Mouse (Mus musculus): ENCODE results near the gene Olfr1336. TPM values are rescaled to one million over a fixed set of nuclear protein-coding genes. Genes with fewer than 3 reads are reported as not detected.
"Not testable (repeated sequence)": the region's sequence is repeated elsewhere in the genome, so short reads cannot be mapped to it uniquely, and the experiment has no call there.

Olfr1336 gene
- polyA plus RNA-seq (2016; fragmentation: Nextera tagmentation; extraction: Ambion mirVana) = not detected in 2 replicates

DNA sequence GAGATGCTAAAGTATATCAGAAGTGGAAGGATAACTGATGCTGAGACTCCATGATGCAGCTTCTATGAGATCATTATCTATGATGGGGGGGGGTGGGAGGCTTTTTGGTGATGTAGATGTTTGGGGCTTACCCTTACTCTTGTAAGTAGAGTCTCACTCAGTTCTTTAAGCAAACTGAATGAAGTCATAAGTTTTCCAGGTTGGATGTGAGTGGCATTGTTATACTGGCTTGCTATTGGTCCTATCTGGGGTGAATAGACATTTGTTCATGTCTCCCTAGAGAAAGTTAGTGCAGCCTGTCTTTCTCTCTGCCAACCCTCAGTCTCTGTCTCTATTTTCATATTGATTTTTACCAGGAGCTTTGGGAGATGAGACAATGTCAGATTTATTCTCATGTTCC lies at the start of gene Olfr1336:
Gene Olfr1336 (plus strand): TSS at position 301 of the 400 bp plus-strand sequence.
- no peak for DNase-seq (ENCODE audit: low spot score)
- no peak within 1 kb of the TSS for H3K27ac ChIP-seq
- H3K4me3 ChIP-seq = no peak within 1 kb of the TSS
- H3K9me3 ChIP-seq = peaks cover 15% of the 10 kb centered on the region; the same call in 1 of the 2 replicates
- H3K27me3 ChIP-seq (ENCODE audit: insufficient read depth, poor library complexity, severe bottlenecking) = no peaks in the 10 kb centered on the region
- H3K36me3 ChIP-seq = no peaks in the 10 kb centered on the region
- no peaks in the 10 kb centered on the region for H3K4me1 ChIP-seq (replicated peaks)

DNA sequence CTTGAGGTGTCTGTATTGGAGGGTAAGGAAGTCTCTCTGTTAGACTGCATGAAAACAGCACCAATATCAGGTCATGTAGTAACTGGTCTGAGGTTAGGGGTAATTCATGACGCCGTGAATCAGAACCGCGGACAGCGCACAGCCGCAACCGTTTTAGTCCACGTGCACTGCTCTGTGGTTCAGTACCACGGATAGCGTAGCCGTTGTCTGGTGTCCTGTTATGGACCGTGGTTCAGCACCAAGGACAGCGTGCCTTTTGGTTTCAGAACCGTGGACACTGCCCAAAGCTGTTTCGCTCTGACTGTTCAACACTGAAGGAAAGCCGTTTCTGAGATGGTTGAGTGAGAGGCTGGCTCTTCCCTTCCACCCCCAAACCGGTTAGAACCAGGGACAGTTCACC lies 45.9 kb upstream of the Olfr1336 start, which contains the start of gene Gm20715:
Gene Gm20715 (plus strand): TSS at position 235 of the 400 bp plus-strand sequence.
- Histone ChIP-seq H3K27ac (no peak within 1 kb of the TSS), H3K27me3 (ENCODE audit: insufficient read depth, poor library complexity, severe bottlenecking) (no peaks in the 10 kb centered on the region), H3K4me1 (replicated peaks) (peaks cover 2% of the 10 kb centered on the region; the same call in 1 of the 2 replicates), H3K4me3 (no peak within 1 kb of the TSS), H3K9me3 (no peaks in the 10 kb centered on the region; the same call in 1 of the 2 replicates), H3K36me3 (no peaks in the 10 kb centered on the region)
- 2% methylated on average over 17 of the region's 17 CpGs for WGBS
- DNase-seq (ENCODE audit: low spot score) = peak; percentile 90

GRCm38 (mm10) chr7:6414626-6415441 lies 41.1 kb upstream of the Olfr1336 start:
- H3K4me1 ChIP-seq (replicated peaks) = peaks cover 4% of the 10 kb centered on the region; the same call in 1 of the 2 replicates
- 10% methylated on average over 21 of the region's 22 CpGs for whole genome bisulfite sequencing
- no peaks in the 10 kb centered on the region for H3K36me3 ChIP-seq
- no peaks in the 10 kb centered on the region for H3K9me3 ChIP-seq
- H3K27ac ChIP-seq = no peak overlapping the region
- DNase-seq (ENCODE audit: low spot score) = no peak
- peak overlapping the region; percentile 41 for H3K4me3 ChIP-seq
- no peaks in the 10 kb centered on the region for H3K27me3 ChIP-seq (ENCODE audit: insufficient read depth, poor library complexity, severe bottlenecking)

- Histone ChIP-seq H3K9me3 (no peaks in the 10 kb centered on the region), H3K4me3 (peak overlapping the region; percentile 41), H3K36me3 (no peaks in the 10 kb centered on the region), H3K27me3 (ENCODE audit: insufficient read depth, poor library complexity, severe bottlenecking) (no peaks in the 10 kb centered on the region), H3K27ac (no peak overlapping the region), H3K4me1 (replicated peaks) (peaks cover 4% of the 10 kb centered on the region; the same call in 1 of the 2 replicates)
- WGBS = 20% methylated on average over 8 of the region's 8 CpGs
- DNase-seq (ENCODE audit: low spot score) = no peak
Measured at GRCm38 (mm10) chr7:6415442-6415787, 40.6 kb upstream of the Olfr1336 start.

- H3K4me3 ChIP-seq = no peak overlapping the region
- peaks cover 10% of the 10 kb centered on the region; the same call in 1 of the 2 replicates for H3K9me3 ChIP-seq
- peaks cover 3% of the 10 kb centered on the region; the same call in 1 of the 2 replicates for H3K4me1 ChIP-seq (replicated peaks)
- no peak overlapping the region for H3K27ac ChIP-seq
- DNase-seq (ENCODE audit: low spot score) = no peak
- no peaks in the 10 kb centered on the region for H3K36me3 ChIP-seq
- no peaks in the 10 kb centered on the region for H3K27me3 ChIP-seq (ENCODE audit: insufficient read depth, poor library complexity, severe bottlenecking)
- WGBS = 78% methylated on average over 6 of the region's 6 CpGs
Measured at GRCm38 (mm10) chr7:6419894-6420293, 36.1 kb upstream of the Olfr1336 start.

GRCm38 (mm10) chr7:6429381-6429780 lies 26.6 kb upstream of the Olfr1336 start:
- peaks cover 17% of the 10 kb centered on the region for H3K9me3 ChIP-seq
- H3K36me3 ChIP-seq = no peaks in the 10 kb centered on the region
- H3K27ac ChIP-seq = no peak overlapping the region
- no peaks in the 10 kb centered on the region for H3K27me3 ChIP-seq (ENCODE audit: insufficient read depth, poor library complexity, severe bottlenecking)
- H3K4me3 ChIP-seq = no peak overlapping the region
- no peak for DNase-seq (ENCODE audit: low spot score)
- H3K4me1 ChIP-seq (replicated peaks) = no peaks in the 10 kb centered on the region
- 84% methylated on average over 3 of the region's 3 CpGs for WGBS

DNA sequence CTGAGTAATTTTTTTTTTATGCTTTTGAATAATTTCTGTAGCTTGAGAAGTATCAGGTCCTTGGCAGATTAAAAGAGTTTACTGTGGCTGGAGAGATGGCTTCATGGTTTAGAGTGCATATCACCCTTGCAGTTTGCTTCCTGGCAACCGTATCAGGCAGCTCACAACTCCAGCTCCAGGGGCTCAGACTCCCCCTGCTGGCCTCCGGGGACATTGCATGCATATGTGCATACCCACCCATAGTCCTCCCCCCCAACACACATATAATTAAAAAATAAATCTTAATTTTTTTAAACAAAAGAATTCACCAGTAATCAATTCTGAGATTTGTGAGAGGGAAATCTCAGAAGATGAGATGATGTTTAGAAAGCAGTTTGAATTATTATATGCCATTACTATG lies 25.6 kb upstream of the Olfr1336 start:
- Histone ChIP-seq H3K4me1 (replicated peaks) (peaks cover 7% of the 10 kb centered on the region), H3K27me3 (ENCODE audit: insufficient read depth, poor library complexity, severe bottlenecking) (no peaks in the 10 kb centered on the region), H3K4me3 (no peak overlapping the region), H3K9me3 (peaks cover 13% of the 10 kb centered on the region), H3K36me3 (no peaks in the 10 kb centered on the region), H3K27ac (no peak overlapping the region)
- 46% methylated on average over 2 of the region's 2 CpGs for WGBS
- peak; percentile 29 for DNase-seq (ENCODE audit: low spot score)

GRCm38 (mm10) chr7:6438388-6438787 lies 17.6 kb upstream of the Olfr1336 start, which contains the start of gene Olfr1344:
TSS of gene Olfr1344 (plus strand) at chr7:6438688.
- DNase-seq (ENCODE audit: low spot score) = no peak
- 85% methylated on average over 3 of the region's 3 CpGs for WGBS
- peaks cover 17% of the 10 kb centered on the region for H3K4me1 ChIP-seq (replicated peaks)

DNA sequence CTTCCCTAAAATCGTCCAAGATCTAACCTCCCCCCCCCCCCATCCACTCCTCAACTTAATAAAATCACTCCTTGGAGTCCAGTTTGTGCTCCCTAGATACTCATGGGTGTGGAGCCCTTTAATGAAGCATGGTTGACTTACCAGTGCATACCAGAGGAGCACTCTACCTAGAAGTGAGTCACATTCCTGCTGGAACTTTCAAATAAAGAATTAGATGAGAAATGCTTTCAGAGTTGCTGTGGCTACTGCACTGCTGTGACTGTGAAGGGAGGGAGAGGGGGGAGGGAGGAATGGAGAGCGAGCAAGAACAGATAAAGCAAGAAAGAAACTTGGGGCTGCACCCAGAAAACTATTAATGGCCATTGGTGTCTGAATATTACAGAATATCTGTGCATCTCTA lies 14.8 kb upstream of the Olfr1336 start:
- no peaks in the 10 kb centered on the region for H3K36me3 ChIP-seq
- H3K4me1 ChIP-seq (replicated peaks) = peaks cover 4% of the 10 kb centered on the region; the same call in 1 of the 2 replicates
- 65% methylated on average over 2 of the region's 2 CpGs for WGBS
- no peak for DNase-seq (ENCODE audit: low spot score)
- H3K4me3 ChIP-seq = no peak overlapping the region
- H3K27ac ChIP-seq = no peak overlapping the region
- H3K9me3 ChIP-seq = peaks cover 11% of the 10 kb centered on the region; the same call in 1 of the 2 replicates
- H3K27me3 ChIP-seq (ENCODE audit: insufficient read depth, poor library complexity, severe bottlenecking) = no peaks in the 10 kb centered on the region

More at GRCm38 (mm10) chr7:6438388-6438787, 17.6 kb upstream of the Olfr1336 start, which contains the start of gene Olfr1344:
- Histone ChIP-seq H3K27me3 (ENCODE audit: insufficient read depth, poor library complexity, severe bottlenecking) (no peaks in the 10 kb centered on the region), H3K36me3 (no peaks in the 10 kb centered on the region), H3K27ac (no peak within 1 kb of the TSS), H3K4me3 (no peak within 1 kb of the TSS), H3K9me3 (peaks cover 11% of the 10 kb centered on the region; the same call in 1 of the 2 replicates)

DNA sequence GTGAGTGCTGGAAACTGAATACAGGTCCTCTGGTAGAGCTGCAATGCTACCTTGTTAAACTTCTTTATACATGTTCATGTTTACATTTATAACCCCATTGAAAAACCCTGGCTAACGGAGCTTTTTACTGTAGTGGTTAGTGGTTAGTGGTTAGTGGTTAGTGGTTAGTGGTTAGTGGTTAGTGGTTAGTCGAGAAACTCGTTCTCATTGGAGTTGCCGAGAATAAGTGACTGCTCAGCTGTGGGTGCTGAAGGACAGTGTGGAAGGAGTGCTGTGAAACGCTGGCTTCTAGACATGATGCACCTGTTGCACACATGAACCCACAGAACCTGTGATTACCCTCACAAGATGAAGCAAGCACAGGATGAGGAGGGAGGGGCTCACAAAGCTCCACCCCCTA lies 8.2 kb upstream of the Olfr1336 start:
- H3K27me3 ChIP-seq (ENCODE audit: insufficient read depth, poor library complexity, severe bottlenecking) = no peaks in the 10 kb centered on the region
- H3K27ac ChIP-seq = no peak overlapping the region
- no peak for DNase-seq (ENCODE audit: low spot score)
- H3K36me3 ChIP-seq = no peaks in the 10 kb centered on the region
- H3K4me3 ChIP-seq = no peak overlapping the region
- H3K4me1 ChIP-seq (replicated peaks) = no peaks in the 10 kb centered on the region
- 89% methylated on average over 5 of the region's 5 CpGs for WGBS
- peaks cover 10% of the 10 kb centered on the region; the same call in 1 of the 2 replicates for H3K9me3 ChIP-seq

DNA sequence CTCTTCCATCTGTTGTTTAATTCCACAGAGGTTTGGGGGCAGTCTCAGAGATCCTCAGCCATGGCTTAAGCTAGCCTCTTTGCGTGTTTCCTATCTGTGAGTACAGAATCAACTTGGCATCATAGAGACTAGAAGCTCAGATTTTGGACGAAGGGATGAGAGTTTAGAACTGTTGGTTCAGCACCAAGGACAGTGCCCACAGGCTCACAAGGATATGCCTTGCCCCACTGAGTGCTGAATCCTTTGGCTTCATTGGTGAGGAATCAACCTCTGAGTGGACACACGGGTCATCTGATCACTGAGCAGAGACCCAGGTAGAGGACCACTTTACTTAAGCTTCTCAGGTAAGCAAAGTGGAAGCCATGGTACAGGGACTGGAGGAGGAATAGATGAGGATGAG lies 431 bp downstream of the Olfr1336 start:
- WGBS = 42% methylated on average over 3 of the region's 3 CpGs
- H3K4me3 ChIP-seq = no peak overlapping the region
- no peaks in the 10 kb centered on the region for H3K4me1 ChIP-seq (replicated peaks)
- no peak for DNase-seq (ENCODE audit: low spot score)
- peaks cover 18% of the 10 kb centered on the region; the same call in 1 of the 2 replicates for H3K9me3 ChIP-seq
- no peaks in the 10 kb centered on the region for H3K36me3 ChIP-seq
- H3K27ac ChIP-seq = no peak overlapping the region
- H3K27me3 ChIP-seq (ENCODE audit: insufficient read depth, poor library complexity, severe bottlenecking) = no peaks in the 10 kb centered on the region

DNA sequence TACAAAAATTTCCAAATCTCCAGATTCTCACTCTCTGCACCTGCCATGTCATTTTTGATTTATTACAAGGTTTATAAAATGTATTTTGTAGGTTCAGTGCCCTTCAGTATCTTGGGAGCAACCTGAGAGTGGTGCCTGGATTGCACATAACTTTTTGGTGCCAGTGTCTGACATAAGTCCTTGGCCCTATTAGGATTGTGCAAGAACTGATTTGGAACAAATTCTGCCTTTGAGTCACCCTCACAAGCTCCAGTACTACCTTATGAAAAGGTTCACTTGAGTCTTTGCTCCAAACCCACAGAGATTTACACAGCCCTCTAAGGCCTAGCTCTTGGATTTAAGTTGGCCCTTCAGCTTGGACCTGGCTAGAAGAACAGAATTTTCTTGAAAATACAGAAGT lies 11.0 kb downstream of the Olfr1336 start, which contains the start of gene Olfr1346:
Gene Olfr1346 (plus strand): TSS at position 151 of the 400 bp plus-strand sequence.
- Histone ChIP-seq H3K4me1 (replicated peaks) (no peaks in the 10 kb centered on the region), H3K27me3 (ENCODE audit: insufficient read depth, poor library complexity, severe bottlenecking) (no peaks in the 10 kb centered on the region), H3K36me3 (no peaks in the 10 kb centered on the region), H3K9me3 (0 out of 2 replicates have a peak, but pooled peaks cover 5% of the 10 kb centered on the region), H3K27ac (no peak within 1 kb of the TSS), H3K4me3 (no peak within 1 kb of the TSS)
- no peak for DNase-seq (ENCODE audit: low spot score)

GRCm38 (mm10) chr7:6477633-6478032 lies 21.7 kb downstream of the Olfr1336 start:
- not testable (repeated sequence) for H3K4me1 ChIP-seq (replicated peaks); H3K4me3 ChIP-seq; DNase-seq (ENCODE audit: low spot score); H3K27me3 ChIP-seq (ENCODE audit: insufficient read depth, poor library complexity, severe bottlenecking); H3K27ac ChIP-seq; H3K36me3 ChIP-seq
- WGBS = 79% methylated on average over 2 of the region's 2 CpGs
- H3K9me3 ChIP-seq = peaks cover 37% of the 10 kb centered on the region
